Mouse (Mus musculus): Measurements from ENCODE around the gene Hoxa9. TPM values are rescaled to one million over a fixed set of nuclear protein-coding genes. Genes with fewer than 3 reads are reported as not detected.
A peak's percentile ranks its signal among the peaks of the same experiment; 100 is the strongest.

Gene Hoxa9
- polyA plus RNA-seq, 1 experiment = 17.7 TPM

- no peaks in the 10 kb centered on the region for H3K36me3 ChIP-seq (ENCODE audit: control insufficient read depth, insufficient read depth)
- no peak overlapping the region for H3K4me2 ChIP-seq (ENCODE audit: low read depth)
- no peak overlapping the region for H3K4me3 ChIP-seq
- TF ChIP-seq CEBPB (IDR thresholded peaks at IDR 0.05; ENCODE audit: insufficient read depth, poor library complexity, severe bottlenecking) (no peak), MYOD1 (IDR thresholded peaks at IDR 0.05; ENCODE audit: control insufficient read depth in 1 of 3, insufficient read length in 2 of 3, low read depth in 2 of 3) (peak in 2 of 3 experiments; percentile 21 to 64)
- H3K27me3 ChIP-seq (ENCODE audit: control insufficient read depth, insufficient read depth, insufficient read length) = no peaks in the 10 kb centered on the region
- no peaks in the 10 kb centered on the region for H3K79me2 ChIP-seq (ENCODE audit: control insufficient read depth, insufficient read depth)
- no peak overlapping the region for H3ac ChIP-seq (ENCODE audit: control insufficient read depth, insufficient read length)
These were observed 44.4 kb downstream of the Hoxa9 start for GRCm38 (mm10) chr6:52186500-52186899.

GRCm38 (mm10) chr6:52185834-52186233 is 45.1 kb downstream of the Hoxa9 start:
- H3K27me3 ChIP-seq (ENCODE audit: control insufficient read depth, insufficient read depth, insufficient read length) = no peaks in the 10 kb centered on the region
- no peak overlapping the region for H3K4me2 ChIP-seq (ENCODE audit: low read depth)
- no peak overlapping the region for H3K4me3 ChIP-seq
- no peaks in the 10 kb centered on the region for H3K79me2 ChIP-seq (ENCODE audit: control insufficient read depth, insufficient read depth)
- H3K36me3 ChIP-seq (ENCODE audit: control insufficient read depth, insufficient read depth) = no peaks in the 10 kb centered on the region
- no peak overlapping the region for H3ac ChIP-seq (ENCODE audit: control insufficient read depth, insufficient read length)
- TF ChIP-seq MYOG (IDR thresholded peaks at IDR 0.05; ENCODE audit: control insufficient read depth in 1 of 3, insufficient read depth in 1 of 3, insufficient read length in 2 of 3, low read depth in 2 of 3) (no peak), SRF (IDR thresholded peaks at IDR 0.05; ENCODE audit: control insufficient read depth, insufficient read length, low read depth) (no peak), TCF12 (IDR thresholded peaks at IDR 0.05; ENCODE audit: insufficient read depth, poor library complexity, severe bottlenecking) (no peak)

DNA sequence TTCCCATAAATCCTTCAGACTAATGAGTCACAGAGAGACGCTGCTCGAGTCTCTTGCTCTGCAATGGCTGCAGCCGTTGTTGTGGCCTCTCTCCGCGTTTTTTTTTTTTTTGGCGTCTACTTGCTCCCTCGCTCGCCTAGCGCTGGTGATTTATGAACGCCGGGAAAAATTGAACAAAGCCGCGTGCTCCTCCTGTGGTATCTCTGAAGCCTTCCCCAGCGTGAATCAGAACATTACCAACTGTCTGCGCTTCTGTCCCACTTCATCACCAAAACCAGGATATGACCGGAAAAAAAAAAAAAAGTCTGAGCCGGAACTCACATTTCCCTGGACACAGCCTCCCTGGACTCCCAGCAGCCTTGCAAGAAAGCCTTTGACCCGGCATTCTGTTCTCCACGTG is 45.7 kb downstream of the Hoxa9 start:
- no peak for TF ChIP-seq MAX (IDR thresholded peaks at IDR 0.05; ENCODE audit: low read depth)
- no peak for TF ChIP-seq MYOG (IDR thresholded peaks at IDR 0.05; ENCODE audit: control insufficient read depth in 1 of 3, insufficient read depth in 1 of 3, insufficient read length in 2 of 3, low read depth in 2 of 3)
- TF ChIP-seq E2F4 (IDR thresholded peaks at IDR 0.05; ENCODE audit: insufficient read depth) = no peak
- TF ChIP-seq MYOD1 (IDR thresholded peaks at IDR 0.05; ENCODE audit: control insufficient read depth in 1 of 3, insufficient read length in 2 of 3, low read depth in 2 of 3) = no peak
- TF ChIP-seq POLR2AphosphoS2 (IDR thresholded peaks at IDR 0.05; ENCODE audit: insufficient read length, low read depth) = no peak
- no peak for TF ChIP-seq REST (IDR thresholded peaks at IDR 0.05; ENCODE audit: insufficient read depth, insufficient read length)
- no peak for TF ChIP-seq SRF (IDR thresholded peaks at IDR 0.05; ENCODE audit: control insufficient read depth, insufficient read length, low read depth)
- no peak for TF ChIP-seq POLR2A (IDR thresholded peaks at IDR 0.05; ENCODE audit: insufficient read length, low read depth)
- no peak for TF ChIP-seq TCF12 (IDR thresholded peaks at IDR 0.05; ENCODE audit: insufficient read depth, poor library complexity, severe bottlenecking)
- TF ChIP-seq TCF3 (IDR thresholded peaks at IDR 0.05; ENCODE audit: insufficient read length, low read depth) = no peak
- no peak for TF ChIP-seq USF1 (IDR thresholded peaks at IDR 0.05; ENCODE audit: low read depth)
- TF ChIP-seq CEBPB (IDR thresholded peaks at IDR 0.05; ENCODE audit: insufficient read depth, poor library complexity, severe bottlenecking) = no peak
- Histone ChIP-seq H3ac (ENCODE audit: control insufficient read depth, insufficient read length) (no peak overlapping the region), H3K4me3 (no peak overlapping the region), H3K79me2 (ENCODE audit: control insufficient read depth, insufficient read depth) (no peaks in the 10 kb centered on the region), H3K27me3 (ENCODE audit: control insufficient read depth, insufficient read depth, insufficient read length) (no peaks in the 10 kb centered on the region), H3K36me3 (ENCODE audit: control insufficient read depth, insufficient read depth) (no peaks in the 10 kb centered on the region), H3K4me2 (ENCODE audit: low read depth) (no peak overlapping the region)

DNA sequence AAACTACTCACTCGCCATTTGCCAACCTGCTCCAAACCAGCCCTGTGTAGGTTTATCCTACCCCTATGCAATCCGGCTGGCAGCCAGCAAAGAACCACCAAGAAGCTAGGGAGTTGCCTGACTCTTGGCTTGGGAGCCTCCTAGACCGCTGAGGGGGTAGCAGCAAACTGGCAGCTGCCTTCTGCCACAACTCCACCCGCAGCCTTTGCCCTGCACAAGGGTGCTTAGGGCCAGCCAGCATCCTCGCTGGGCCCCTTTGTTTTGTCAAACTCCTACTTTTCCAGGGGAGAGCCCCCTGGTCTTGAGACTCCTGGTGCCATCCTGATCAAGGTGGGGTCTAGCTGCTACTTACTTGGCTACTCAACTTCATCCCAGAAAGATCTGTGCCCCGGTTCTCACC is 46.2 kb downstream of the Hoxa9 start:
- no peak for TF ChIP-seq CEBPB (IDR thresholded peaks at IDR 0.05; ENCODE audit: insufficient read depth, poor library complexity, severe bottlenecking)
- no peak for TF ChIP-seq E2F4 (IDR thresholded peaks at IDR 0.05; ENCODE audit: insufficient read depth)
- TF ChIP-seq MYOD1 (IDR thresholded peaks at IDR 0.05; ENCODE audit: control insufficient read depth in 1 of 3, insufficient read length in 2 of 3, low read depth in 2 of 3) = no peak
- TF ChIP-seq MYOG (IDR thresholded peaks at IDR 0.05; ENCODE audit: control insufficient read depth in 1 of 3, insufficient read depth in 1 of 3, insufficient read length in 2 of 3, low read depth in 2 of 3) = no peak
- TF ChIP-seq USF1 (IDR thresholded peaks at IDR 0.05; ENCODE audit: low read depth) = no peak
- TF ChIP-seq TCF12 (IDR thresholded peaks at IDR 0.05; ENCODE audit: insufficient read depth, poor library complexity, severe bottlenecking) = no peak
- no peak for TF ChIP-seq SRF (IDR thresholded peaks at IDR 0.05; ENCODE audit: control insufficient read depth, insufficient read length, low read depth)
- TF ChIP-seq REST (IDR thresholded peaks at IDR 0.05; ENCODE audit: insufficient read depth, insufficient read length) = no peak
- TF ChIP-seq POLR2AphosphoS2 (IDR thresholded peaks at IDR 0.05; ENCODE audit: insufficient read length, low read depth) = no peak
- no peak for TF ChIP-seq POLR2A (IDR thresholded peaks at IDR 0.05; ENCODE audit: insufficient read length, low read depth)
- no peak for TF ChIP-seq MAX (IDR thresholded peaks at IDR 0.05; ENCODE audit: low read depth)
- TF ChIP-seq TCF3 (IDR thresholded peaks at IDR 0.05; ENCODE audit: insufficient read length, low read depth) = no peak
- Histone ChIP-seq H3K79me2 (ENCODE audit: control insufficient read depth, insufficient read depth) (no peaks in the 10 kb centered on the region), H3K4me3 (no peak overlapping the region), H3K27me3 (ENCODE audit: control insufficient read depth, insufficient read depth, insufficient read length) (no peaks in the 10 kb centered on the region), H3ac (ENCODE audit: control insufficient read depth, insufficient read length) (no peak overlapping the region), H3K36me3 (ENCODE audit: control insufficient read depth, insufficient read depth) (no peaks in the 10 kb centered on the region), H3K4me2 (ENCODE audit: low read depth) (no peak overlapping the region)

- no peak overlapping the region for H3ac ChIP-seq (ENCODE audit: control insufficient read depth, insufficient read length)
- no peak overlapping the region for H3K4me3 ChIP-seq
- no peak overlapping the region for H3K4me2 ChIP-seq (ENCODE audit: low read depth)
- no peaks in the 10 kb centered on the region for H3K27me3 ChIP-seq (ENCODE audit: control insufficient read depth, insufficient read depth, insufficient read length)
- TF ChIP-seq POLR2A (IDR thresholded peaks at IDR 0.05; ENCODE audit: insufficient read length, low read depth) (no peak), MYOG (IDR thresholded peaks at IDR 0.05; ENCODE audit: control insufficient read depth in 1 of 3, insufficient read depth in 1 of 3, insufficient read length in 2 of 3, low read depth in 2 of 3) (no peak), E2F4 (IDR thresholded peaks at IDR 0.05; ENCODE audit: insufficient read depth) (no peak), CEBPB (IDR thresholded peaks at IDR 0.05; ENCODE audit: insufficient read depth, poor library complexity, severe bottlenecking) (no peak), TCF3 (IDR thresholded peaks at IDR 0.05; ENCODE audit: insufficient read length, low read depth) (no peak), POLR2AphosphoS2 (IDR thresholded peaks at IDR 0.05; ENCODE audit: insufficient read length, low read depth) (no peak), MYOD1 (IDR thresholded peaks at IDR 0.05; ENCODE audit: control insufficient read depth in 1 of 3, insufficient read length in 2 of 3, low read depth in 2 of 3) (no peak), TCF12 (IDR thresholded peaks at IDR 0.05; ENCODE audit: insufficient read depth, poor library complexity, severe bottlenecking) (no peak), MAX (IDR thresholded peaks at IDR 0.05; ENCODE audit: low read depth) (no peak), USF1 (IDR thresholded peaks at IDR 0.05; ENCODE audit: low read depth) (no peak), REST (IDR thresholded peaks at IDR 0.05; ENCODE audit: insufficient read depth, insufficient read length) (no peak), SRF (IDR thresholded peaks at IDR 0.05; ENCODE audit: control insufficient read depth, insufficient read length, low read depth) (no peak)
- no peaks in the 10 kb centered on the region for H3K79me2 ChIP-seq (ENCODE audit: control insufficient read depth, insufficient read depth)
- H3K36me3 ChIP-seq (ENCODE audit: control insufficient read depth, insufficient read depth) = no peaks in the 10 kb centered on the region
These were observed 47.4 kb downstream of the Hoxa9 start for GRCm38 (mm10) chr6:52183311-52184080.
